Mouse (Mus musculus): ENCODE results near the gene Hps6. TPM values are rescaled to one million over a fixed set of nuclear protein-coding genes. Genes with fewer than 3 reads are reported as not detected.
A peak's percentile ranks its signal among the peaks of the same experiment; 100 is the strongest.

Gene Hps6
- polyA plus RNA-seq, 1 experiment: 6.6 TPM

DNA sequence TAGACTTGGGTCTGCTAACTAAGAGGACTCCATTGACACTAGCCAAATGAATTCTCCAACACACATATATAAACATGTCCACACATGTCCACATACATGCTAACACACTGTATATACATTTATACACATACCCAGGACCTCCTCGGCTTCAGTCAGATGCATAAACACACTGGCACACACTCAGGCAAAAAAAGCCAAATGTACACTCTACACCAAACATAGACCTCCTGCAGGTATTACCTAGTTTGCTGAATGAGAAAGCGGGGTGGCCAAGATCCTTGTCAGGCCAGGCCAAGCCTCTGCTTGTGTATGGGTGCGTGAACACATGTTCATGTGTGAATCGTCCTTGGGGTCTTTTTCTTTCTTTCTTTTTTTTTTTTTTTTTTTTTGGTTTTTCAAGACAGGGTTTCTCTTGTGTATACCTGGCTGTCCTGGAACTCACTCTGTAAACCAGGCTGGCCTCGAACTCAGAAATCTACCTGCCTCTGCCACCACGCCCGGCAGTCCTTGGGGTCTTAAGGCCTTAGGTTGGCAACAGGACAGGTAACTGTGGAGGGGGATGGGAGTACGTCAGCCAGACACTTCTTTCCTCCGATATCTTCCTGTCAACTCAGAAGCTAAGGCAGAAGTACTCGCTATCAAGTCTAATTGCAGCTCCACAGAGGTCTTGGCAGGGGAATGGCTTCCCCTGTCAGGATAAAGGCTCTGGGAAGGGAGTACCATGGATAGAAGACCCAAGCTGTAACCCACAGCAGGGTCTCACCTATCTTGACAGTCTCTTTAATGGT is 27.1 kb downstream of the Hps6 start:
- no peak for DNase-seq (ENCODE audit: low spot score)

DNA sequence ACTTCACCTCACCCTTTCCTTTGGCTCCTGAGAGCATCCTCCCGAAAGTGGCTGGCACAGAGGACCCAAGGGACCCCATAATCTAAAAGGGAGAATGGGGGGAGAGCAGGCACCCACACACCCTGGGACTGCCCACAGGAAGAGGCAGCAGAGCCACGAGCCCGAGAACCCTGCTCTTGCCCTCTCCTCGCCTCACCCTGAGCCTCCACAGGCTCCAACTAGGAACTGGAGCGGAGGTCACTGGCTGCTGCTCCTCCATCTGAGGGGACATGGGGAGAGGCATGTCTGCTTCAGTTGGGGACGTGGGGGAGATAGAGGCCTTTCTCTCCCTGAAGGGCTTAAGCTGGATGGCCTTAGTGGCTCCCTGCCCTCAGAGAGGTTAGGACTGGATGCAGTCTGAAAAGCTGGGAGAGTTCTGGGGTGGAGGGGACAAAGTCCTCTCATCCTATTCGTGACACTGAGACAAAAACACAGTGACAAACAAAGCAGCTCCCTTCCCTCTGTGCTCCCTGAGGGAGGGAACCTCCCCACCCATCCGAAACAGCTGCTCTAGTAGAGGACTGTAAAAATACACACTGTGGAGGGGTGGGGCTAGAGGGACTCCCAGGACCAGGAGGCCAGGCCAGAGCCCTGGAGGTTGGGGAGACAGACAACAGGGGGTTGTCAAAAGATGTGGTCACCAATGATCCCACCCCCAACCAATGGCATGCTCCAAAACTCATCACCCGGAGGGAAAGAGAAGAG is 28.6 kb downstream of the Hps6 start:
- DNase-seq (ENCODE audit: low spot score): no peak

DNA sequence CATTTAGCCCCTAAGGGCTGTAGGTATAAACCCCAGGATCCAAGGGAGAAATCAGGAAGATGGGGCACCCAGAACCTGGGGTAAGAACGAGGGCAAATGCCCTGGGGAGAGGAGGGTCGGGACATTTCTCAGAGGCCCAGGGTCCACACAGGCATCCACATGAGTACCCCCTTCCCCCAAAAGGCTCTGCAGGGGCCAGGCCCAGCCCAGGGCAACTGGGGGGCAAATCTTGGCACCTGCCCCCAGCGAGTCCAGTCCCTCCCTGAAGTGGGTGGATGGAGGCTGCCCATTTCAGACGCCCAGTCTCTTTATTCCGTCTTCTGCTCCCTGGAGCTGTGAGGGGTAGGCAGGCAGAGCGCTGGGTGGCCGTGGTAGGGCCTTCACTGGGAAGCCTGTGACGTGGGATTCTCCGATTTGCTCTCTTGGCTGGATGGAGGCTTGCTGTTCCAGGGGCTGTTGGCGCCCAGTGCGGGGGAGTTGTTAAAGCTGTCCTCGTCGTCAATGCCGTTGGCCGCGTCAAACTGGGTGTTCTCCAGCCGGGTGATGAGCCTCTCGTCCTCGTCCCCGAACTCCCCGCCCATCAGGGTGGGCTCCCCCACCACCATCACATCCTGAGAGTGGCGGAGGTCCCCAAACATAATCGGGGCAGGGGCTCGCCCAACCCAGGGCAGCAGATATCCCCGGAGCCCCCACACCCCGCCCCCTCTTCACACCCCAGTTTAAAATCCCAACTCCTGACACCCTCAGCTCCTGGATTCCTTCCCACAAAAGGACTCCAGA is 29.6 kb downstream of the Hps6 start:
- DNase-seq (ENCODE audit: low spot score): no peak

DNA sequence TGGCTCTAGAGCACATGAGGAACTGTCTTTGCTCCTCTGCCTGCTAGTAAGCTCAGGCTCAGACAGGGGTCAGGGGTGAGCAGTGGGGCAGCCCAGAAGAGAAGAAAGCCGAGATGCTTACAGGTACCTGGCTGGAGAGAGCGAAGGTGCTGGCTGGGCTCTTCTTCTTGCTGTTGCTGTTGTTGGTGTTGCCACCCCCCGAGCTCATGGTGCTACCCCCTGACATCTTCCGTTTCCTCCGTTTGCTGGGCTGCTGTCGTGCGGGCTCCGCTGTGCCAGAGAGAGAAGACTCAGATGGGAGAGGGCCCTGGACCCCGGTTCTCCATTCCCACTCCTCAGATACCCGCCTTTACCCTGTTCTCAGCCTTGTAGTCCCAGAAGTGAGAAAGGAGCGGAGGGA is 30.6 kb downstream of the Hps6 start:
- DNase-seq (ENCODE audit: low spot score): no peak

DNA sequence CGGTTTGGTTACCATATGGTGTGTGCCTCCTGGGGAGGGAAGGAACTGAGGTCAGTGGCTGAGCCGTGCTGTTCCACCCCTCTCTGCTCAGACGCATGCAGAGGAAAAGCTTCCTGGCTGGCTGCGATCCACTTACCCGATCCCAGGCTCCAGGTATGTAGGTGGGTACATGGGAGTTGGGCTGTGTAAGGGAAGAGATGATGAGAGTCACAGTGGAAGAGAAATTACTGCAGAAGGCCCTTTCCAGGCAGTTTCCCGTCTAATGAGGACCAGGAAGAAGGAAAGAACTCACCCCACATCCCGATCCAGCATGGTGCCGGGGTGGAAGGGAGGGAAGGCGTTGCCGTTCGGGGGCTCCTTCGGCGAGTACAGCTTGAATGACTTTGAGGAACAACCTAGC is 32.7 kb downstream of the Hps6 start:
- no peak for DNase-seq (ENCODE audit: low spot score)

DNA sequence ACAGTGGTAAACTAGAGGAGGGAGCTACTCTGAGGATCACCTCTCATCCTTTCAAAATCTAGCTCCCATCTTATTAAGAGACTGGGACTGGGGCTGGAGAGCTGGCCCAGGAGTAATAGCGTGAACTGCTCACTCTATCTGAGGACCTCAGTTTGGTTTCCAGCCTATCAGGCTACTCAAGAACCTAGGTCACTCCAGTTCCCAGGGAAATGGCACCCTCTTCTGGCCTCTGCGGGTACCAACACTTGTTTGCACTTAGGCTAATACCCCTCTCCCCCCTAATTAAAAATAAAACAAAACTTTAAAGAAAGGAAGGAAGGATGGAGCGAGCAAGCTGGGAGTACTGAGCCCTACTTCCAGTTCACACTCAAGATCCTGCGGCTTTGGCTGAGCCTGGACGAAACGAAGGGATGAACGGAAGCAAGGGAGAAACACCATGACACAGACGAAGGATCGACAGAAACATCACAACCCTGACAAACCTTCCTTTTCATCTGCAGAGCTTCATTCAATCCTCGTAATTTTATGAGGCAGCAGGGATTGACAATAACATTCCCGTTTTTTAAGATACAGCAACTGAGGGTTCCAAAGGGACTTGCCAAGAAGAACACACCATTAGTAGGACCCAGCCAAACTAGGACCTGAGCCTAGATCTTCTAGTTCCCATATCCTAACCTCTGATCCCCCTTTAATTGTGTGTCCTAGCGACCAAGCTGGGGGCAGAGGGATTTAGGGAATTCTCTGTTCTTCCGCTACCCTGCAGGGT is 33.4 kb downstream of the Hps6 start:
- no peak for DNase-seq (ENCODE audit: low spot score)

DNA sequence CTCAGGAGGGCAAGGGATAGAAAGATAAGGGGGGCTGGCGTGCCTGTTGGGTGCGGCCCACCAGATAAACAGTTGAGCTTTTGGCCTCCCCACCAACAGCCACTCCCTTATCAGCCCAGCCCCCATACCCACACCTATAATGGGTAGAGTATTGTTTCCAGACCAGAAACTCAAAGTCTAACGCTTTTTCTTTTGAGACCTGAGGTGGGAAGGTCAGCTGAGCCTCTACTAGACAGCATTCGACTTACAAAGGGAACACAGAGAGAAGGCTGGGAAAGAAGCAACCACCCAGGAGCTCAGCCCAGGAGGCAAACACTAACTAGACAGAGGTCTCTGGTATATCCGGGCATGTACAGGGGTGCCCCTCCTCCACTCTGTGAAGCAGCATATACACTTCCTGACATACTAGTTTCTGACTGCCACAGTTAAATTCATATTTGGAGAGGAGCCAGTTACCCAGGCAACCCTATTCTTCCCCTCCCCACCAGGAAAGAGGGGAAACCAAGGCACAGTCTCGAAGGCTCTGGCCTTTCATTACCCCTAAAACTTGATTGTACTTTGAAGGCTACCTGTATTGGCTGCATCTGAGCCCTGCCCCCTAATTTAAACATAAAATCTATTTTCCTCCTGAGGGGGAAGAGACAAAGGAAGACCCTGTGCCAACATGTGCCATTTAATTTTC is 34.1 kb downstream of the Hps6 start:
- DNase-seq (ENCODE audit: low spot score): no peak

DNA sequence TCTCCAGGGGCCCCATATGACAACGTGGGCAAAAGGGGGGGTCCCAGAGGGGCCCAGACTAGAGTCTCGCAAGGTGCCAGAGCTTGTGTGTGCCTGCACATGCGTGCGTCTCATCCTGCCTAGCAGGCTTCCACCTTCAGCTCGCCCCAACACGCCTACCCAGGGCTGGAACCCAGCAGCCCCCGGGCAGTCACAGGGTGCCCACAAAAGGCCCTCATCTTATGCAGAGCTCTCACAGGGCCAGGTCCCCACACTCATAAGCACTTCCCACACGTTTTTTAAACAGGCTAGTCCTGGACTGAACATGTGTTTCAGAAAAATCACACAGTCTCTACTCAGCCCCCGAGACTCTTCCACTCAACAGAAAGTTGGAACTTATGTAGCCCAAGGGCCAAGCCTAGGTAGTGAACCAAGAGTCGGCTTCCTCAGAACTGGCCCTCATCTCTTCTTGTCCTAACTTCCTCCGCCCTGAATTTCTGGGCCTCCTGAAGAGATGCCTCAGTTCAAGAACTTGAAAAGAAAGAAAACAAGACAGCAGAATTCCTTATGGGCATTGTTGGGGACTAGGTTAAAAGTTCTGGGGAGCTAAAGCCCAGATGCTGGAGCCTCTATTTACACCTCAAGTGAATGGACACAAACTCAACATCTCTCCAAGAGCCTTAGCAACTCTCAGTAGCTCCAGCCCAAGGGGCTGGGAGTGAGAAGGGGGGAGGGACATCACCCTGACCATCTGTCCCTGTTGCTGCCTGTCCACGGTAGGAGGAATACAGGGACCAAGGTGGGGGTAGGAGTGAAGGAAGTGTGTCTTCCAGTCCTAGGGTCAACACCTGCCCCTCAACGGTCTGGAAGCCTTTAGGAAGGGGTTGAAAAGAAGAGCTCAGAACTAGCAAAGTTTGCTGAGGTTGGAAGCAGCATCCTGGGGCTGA is 34.9 kb downstream of the Hps6 start:
- DNase-seq (ENCODE audit: low spot score): no peak

DNA sequence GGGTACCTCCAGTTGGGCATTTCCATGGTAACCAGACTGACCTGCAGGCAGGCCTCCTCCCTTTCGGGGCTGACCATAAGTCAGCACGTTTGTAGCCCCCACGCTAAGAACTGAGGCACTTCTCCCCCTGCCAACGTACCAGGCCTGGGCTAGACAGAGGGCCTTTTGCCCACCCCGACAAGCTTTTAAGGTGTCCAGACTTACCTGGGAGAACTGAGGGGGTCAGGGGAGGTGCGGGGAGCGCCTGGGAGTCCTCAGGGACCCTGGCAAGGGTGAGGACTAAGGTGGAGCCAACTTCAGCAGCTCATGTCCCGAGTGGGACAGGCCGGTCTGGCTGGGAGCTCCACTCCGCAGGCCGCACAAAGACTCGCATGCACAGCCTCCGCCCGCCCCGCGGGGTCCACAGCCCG is 35.5 kb downstream of the Hps6 start:
- DNase-seq (ENCODE audit: low spot score): no peak

DNA sequence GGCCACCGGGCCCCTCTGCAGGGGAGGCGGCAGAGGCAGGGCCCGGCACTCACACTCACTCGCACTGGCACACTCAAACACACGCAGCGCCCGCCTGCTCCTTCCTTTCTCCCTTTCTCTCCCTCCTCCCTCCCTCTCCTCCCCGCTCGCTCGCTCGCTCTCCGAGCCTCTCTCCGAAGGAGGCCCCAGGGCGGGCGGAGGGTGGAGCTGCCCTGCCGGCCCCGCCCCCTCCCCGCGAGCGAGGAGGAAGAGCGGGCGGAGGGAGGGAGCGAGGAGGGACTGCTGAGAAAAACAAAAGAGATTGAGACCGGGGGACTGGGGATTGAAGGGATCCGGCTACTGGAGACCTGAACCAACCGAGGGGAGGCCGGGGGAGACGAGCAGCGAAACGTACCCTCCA is 36.2 kb downstream of the Hps6 start:
- DNase-seq (ENCODE audit: low spot score): peak; percentile 76

DNA sequence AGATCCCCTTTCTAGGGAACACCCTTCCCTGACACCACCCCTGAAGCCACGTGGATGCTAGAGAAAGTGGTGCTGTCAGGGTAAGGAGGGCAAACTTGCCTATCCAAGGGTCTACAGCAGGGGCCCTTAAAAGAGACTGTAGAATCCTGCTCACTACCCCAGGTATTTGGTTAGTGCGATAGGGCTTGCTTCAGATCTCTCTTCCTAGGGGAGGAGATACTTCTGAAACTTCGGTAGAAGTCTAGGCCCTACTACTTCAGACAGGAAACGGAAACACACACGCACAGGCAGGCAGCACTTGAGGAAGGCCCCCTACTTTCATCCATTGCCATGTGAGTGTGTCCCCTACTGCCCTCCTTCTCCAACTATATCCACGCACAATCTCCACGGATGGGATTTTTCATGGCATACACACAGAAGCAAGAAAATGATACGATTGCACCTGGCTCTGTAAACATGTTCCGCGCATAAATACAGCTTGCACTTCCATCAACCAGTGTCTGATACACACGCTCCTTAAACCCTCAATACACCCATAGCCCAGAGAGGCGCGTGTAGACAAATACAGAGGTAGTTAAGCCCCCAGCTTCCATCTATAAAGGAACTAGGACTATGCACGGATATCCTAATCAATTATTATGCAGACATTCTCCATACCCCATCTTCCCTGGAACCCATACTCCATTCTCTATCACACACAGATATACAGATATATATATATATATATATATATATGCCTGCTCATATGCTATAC is 37.0 kb downstream of the Hps6 start:
- DNase-seq (ENCODE audit: low spot score): no peak

DNA sequence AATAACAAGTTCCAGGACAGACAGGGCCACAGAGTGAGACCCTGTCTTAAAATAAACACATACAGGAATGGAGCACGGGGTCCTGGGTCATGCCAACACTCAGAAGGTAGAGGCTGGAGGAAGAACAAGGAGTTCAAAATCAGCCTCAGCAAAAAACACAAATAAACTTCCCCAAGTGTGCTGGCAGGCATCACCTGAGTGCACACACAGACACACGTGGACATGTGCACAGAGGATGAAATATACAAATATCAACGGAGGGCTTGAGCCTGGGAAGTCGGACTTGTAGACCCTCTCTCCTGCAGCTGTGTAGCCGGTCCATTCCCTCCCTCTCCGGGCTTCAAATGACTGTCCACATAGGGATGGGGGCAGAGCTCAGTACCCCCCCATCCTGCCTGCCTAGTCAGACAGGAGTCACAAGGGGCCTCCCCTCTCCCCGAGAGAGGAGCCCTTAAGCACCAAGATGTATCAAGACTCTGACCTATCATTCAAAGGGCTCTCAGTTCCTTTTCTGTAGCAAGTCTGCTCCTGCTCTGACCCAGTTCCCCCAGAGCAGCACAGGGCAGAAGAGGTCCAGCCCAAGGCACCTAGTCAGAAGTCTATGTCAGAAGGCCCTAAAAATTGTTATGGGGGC is 38.1 kb downstream of the Hps6 start:
- no peak for DNase-seq (ENCODE audit: low spot score)

DNA sequence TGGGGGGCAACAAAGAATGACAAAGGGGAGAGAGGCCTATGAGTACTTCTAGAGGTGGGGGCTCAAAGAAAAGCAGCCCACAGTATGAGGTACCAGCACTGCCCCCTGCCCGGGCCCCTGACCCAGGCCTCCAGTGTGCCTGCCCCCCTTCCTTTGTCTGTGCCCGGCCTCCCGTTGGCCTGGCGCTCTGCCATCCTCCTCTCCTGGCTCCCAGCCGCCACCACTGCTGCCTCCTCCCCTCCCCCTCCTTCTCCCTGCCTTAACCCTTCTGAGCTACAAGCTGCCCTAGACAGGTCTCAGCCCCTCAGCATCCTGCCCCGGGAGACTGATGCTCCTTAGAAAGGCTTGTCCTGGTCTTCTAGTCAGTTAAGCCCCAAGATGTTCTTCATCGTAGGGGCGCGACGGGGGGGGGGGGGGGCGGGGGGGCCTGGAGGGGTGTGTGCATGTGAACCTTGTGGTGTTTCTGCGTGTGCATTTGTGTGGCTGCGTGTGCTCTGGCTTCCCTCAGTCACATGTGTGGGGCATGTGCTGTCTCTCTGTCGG is 38.7 kb downstream of the Hps6 start:
- peak; percentile 77 for DNase-seq (ENCODE audit: low spot score)

DNA sequence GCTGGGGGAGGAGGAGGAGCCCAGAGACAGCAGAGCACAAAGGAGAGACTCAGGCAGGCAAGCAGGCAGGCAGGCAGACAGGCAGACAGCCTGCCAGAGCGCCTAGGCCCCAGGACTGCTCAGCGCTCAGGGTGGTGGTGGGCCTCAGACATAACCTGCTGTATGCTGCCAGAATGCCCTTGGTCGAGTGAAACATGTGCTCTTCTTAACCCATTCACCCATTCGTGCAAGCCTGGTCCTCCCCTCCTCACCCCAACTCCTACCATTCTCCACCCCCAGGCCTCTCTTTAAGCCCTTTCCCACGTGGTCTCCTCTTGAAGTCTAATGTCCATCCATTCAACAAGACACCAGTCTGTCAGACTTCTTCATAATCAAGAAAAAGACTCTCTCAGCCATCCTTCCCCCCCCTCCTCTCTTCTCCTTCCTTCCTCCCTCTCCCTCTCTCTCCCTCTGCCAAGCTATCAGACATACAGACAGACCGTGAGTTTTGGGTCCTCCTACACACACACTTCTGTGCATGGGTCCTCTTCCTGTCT is 39.2 kb downstream of the Hps6 start:
- no peak for DNase-seq (ENCODE audit: low spot score)

DNA sequence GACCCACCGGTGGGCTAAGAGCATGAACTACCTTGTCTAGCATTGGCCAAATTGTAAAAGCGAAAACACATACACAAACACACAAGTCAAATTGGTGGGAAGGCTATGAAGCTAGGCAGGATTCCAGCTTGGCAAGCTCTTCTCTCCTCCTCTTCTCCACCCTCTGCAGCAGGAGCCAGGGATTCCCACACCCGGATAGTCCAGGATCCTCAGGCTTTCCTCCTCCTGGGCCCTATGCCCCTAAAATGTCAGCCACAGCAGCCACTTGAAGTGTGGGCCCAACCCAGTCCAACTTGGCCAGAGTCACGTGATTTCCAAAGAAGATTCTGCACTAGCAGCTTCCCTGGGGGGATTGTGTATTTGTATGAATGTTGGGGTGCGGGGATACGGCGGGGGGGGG is 40.1 kb downstream of the Hps6 start:
- DNase-seq (ENCODE audit: low spot score): no peak

DNA sequence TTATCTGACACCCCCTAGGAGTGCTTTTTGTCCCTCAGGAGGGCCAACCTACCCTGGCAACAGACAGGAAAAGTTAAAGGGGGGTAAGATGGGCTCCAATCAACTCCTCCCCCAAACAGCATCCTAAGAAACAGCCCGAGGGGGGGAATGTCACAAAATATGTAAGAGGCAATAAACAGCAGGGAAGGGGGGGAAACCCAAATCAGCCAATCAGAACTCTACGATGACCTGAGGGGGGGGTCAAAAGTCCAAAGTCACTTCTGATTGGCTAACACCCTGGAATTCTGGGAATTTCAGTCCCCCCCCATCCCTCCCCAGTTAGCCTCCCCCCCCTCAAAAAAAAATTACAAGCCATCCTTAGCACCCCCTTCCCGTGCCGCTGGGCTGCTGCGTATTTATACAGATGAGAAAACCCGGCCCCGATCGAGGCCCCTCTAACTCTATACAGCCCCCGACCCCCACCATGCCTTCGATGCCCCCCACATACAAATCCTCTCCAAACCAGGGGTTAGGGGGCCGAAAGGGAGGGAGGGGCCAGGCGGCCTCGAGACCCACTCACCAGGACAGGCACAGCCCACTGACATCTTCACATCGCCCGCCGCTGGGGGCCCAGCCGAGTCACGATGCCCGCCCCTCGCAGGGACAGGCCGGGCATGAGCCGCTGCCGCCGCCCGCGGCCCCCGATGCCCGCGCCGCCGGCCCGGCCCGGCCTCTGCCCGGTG is 41.1 kb downstream of the Hps6 start, which contains the start of gene Pprc1:
Gene Pprc1, plus strand, starts transcription at position 616 of the 722 bp plus-strand sequence.
- DNase-seq (ENCODE audit: low spot score): no peak

DNA sequence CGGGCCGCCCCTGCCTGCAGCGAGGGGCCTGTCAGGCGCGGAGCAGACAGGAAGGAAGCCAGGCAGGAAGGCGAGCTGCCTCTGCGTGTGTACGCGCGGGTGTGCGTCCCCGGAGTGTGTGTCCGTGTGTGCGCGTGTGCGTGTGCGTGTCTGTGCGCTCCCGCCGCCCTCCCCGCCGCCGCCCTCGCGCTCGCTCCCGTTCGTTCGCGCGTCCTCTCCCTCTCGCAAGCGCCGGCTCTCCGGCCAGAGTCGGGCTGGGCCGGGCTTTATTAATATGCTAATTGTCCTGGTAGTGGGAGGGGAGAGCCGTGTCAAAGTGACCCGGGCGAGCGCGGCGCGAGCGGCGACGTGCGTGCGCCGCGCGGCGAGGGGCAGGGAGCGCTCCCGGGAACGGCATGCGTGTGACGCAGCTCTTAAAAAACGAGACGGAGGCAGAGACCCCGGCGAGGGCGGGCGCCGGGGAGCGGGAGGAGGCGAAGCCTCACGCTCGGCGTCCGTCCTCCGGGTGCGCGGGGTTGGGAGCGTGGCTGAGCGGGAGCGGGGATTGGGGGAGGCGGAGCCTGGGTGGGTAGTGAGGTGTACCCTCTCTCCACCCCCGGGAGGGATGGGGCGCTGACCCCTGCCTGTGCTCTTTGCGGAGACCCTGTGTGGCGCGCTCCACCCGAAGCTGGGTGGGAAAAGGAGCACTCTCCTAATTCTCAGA is 41.8 kb downstream of the Hps6 start, which contains the start of gene Ldb1:
Gene Ldb1, minus strand, starts transcription at position 222 of the 703 bp plus-strand sequence.
- peak; percentile 86 for DNase-seq (ENCODE audit: low spot score)

All from urinary bladder, adult 2 months (tissue).